8 mouse cellular contexts compared by ENCODE assay signal in the genomic region with DNA sequence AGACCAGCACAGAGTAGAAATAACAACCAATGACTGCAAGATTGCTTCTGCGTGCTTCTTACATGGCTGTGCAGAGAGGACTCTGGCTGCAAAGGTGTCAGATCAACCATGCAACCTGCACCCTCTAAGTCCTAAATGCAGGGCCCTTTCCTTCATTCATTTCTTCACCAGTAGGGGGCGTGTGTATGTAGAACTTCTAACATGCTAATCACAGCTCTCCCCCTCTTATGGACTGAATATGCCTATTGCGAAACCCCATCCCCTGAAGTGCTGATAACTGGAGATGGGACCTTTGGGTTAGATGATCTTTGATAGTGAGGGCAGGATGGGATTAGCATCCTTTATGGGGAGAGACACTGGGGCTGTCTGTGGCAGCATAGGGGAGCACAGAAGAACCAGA.
DNase-seq lines count a peak whose midpoint lies in the region; ATAC-seq lines count a peak whose summit lies in the region.

No protein-coding gene starts in this region.

- H3K9me3 ChIP-seq in liver, embryonic 13.5 days (replicated peaks): no peaks in the 10 kb centered on the region
- no peaks in the 10 kb centered on the region for H3K9me3 ChIP-seq in liver, embryonic 12.5 days (replicated peaks)

- no peak overlapping the region for H3K9ac ChIP-seq in liver, embryonic 13.5 days
- no peak overlapping the region for H3K9ac ChIP-seq in liver, embryonic 12.5 days

- no peaks in the 10 kb centered on the region for H3K36me3 ChIP-seq in liver, embryonic 13.5 days
- no peaks in the 10 kb centered on the region for H3K36me3 ChIP-seq in liver, embryonic 12.5 days

- H3K27me3 ChIP-seq in liver, embryonic 13.5 days: no peaks in the 10 kb centered on the region
- no peaks in the 10 kb centered on the region for H3K27me3 ChIP-seq in liver, embryonic 12.5 days (replicated peaks)

- H3K4me2 ChIP-seq in liver, embryonic 13.5 days: no peak overlapping the region
- H3K4me2 ChIP-seq in liver, embryonic 12.5 days: no peak overlapping the region

- no peaks in the 10 kb centered on the region for H3K4me1 ChIP-seq in liver, embryonic 13.5 days (replicated peaks)
- no peaks in the 10 kb centered on the region for H3K4me1 ChIP-seq in liver, embryonic 12.5 days

- H3K27ac ChIP-seq in liver, embryonic 13.5 days: no peak overlapping the region
- no peak overlapping the region for H3K27ac ChIP-seq in liver, embryonic 12.5 days

- no peak overlapping the region for H3K4me3 ChIP-seq in liver, embryonic 13.5 days (replicated peaks)
- no peak overlapping the region for H3K4me3 ChIP-seq in liver, embryonic 12.5 days

- no peak for ATAC-seq in liver, embryonic 13.5 days (ENCODE audit: low read depth)
- ATAC-seq in liver, embryonic 12.5 days: no peak

- intact Hi-C loops in left cerebral cortex, postnatal 36 days (cut with DNase I): loop anchor here (5.0 kb wide), 1 partner anchor 42 kb away; no protein-coding TSS in a partner anchor

- DNase-seq in adrenal gland, postnatal 14 days: peak; percentile 17
- no peak for DNase-seq in adrenal gland, adult 18-20 months (ENCODE audit: low spot score in 2 of 2)
- peak; percentile 9 for DNase-seq in liver, embryonic 13.5 days
- peak; percentile 47 for DNase-seq in embryo, embryonic 10 days (ENCODE audit: low spot score)
- peak; percentile 71 for DNase-seq in retina, embryonic 14.5 days (ENCODE audit: low spot score)
- no peak for DNase-seq in urinary bladder, adult 18-20 months (ENCODE audit: low spot score in 2 of 2)
- DNase-seq in left cerebral cortex, postnatal 36 days (ENCODE audit: low spot score in 2 of 2): no peak

- 40% methylated on average over 3 of the region's 3 CpGs for WGBS in liver, embryonic 13.5 days (ENCODE audit: insufficient replicate concordance)
- WGBS in liver, embryonic 12.5 days (ENCODE audit: insufficient replicate concordance): 44% methylated on average over 3 of the region's 3 CpGs

Comparison
In these comparisons a context has a peak if more than half of its experiments do, and no peak if none do; other contexts are left out.
1. DNase-seq: peak in adrenal gland, postnatal 14 days (single experiment), liver, embryonic 13.5 days (single experiment), embryo, embryonic 10 days (single experiment) and retina, embryonic 14.5 days (single experiment); none in adrenal gland, adult 18-20 months (0 of 2), urinary bladder, adult 18-20 months (0 of 2) and left cerebral cortex, postnatal 36 days (0 of 2).